Mouse (Mus musculus): ENCODE data around the gene Fam149b.
A peak's percentile ranks its signal among the peaks of the same experiment; 100 is the strongest.

Fam149b gene

GRCm38 (mm10) chr14:20347991-20348541 lies at the start of gene Fam149b, which contains the start of gene Ecd:
Gene Fam149b, plus strand, starts transcription at chr14:20348162.
Gene Ecd, minus strand, starts transcription at chr14:20348121.
- DNase-seq = peak; percentile 96

DNA sequence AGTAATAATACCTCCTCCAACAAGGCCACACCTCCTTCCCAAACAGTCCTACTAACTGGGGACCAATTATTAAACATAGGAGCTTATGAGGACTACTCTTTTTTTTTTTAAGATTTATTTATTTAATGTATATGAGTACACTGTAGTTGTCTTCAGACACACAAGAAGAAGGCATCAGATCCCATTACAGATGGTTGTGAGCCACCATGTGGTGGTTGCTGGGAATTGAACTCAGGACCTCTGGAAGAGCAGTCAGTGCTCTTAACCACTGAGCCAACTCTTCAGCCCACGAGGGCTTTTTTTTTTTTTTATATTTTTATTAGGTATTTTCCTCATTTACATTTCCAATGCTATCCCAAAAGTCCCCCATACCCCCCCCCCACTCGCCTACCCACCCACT lies 42.9 kb upstream of the Fam149b start:
- DNase-seq = peak; percentile 16 to 17

- DNase-seq = no peak
Observed at GRCm38 (mm10) chr14:20315137-20315536, 32.8 kb upstream of the Fam149b start.

- peak; percentile 59 to 66 for DNase-seq
Observed at GRCm38 (mm10) chr14:20319420-20319819, 28.5 kb upstream of the Fam149b start.

- DNase-seq = no peak
Observed at GRCm38 (mm10) chr14:20324196-20324595, 23.8 kb upstream of the Fam149b start.

GRCm38 (mm10) chr14:20328474-20328873 lies 19.5 kb upstream of the Fam149b start:
- DNase-seq = peak in 1 of 2 experiments; percentile 19

GRCm38 (mm10) chr14:20331316-20331715 lies 16.6 kb upstream of the Fam149b start:
- DNase-seq = no peak

- no peak for DNase-seq
Observed at GRCm38 (mm10) chr14:20339415-20339814, 8.5 kb upstream of the Fam149b start.

DNA sequence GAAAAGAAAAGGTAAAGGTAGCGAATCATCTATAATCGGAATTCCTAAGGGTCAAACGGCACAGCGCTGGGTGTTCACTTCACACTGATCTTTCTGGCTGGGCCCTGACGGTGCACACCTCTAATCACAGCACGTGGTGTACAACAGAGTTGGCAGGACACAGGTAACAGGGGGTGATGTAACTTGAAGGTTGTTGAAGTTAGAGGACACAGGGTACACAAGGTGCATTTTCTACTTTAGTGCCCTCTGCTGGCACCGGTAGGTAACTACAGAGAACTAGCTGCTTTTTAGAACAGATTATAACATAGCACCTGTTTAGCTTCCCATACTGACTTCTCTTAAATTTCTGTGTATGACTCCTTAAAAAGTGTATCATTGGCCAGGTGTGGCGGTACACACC lies 7.8 kb upstream of the Fam149b start:
- DNase-seq = peak; percentile 27 to 31

- DNase-seq = no peak
Observed at GRCm38 (mm10) chr14:20340866-20341265, 7.1 kb upstream of the Fam149b start.

DNA sequence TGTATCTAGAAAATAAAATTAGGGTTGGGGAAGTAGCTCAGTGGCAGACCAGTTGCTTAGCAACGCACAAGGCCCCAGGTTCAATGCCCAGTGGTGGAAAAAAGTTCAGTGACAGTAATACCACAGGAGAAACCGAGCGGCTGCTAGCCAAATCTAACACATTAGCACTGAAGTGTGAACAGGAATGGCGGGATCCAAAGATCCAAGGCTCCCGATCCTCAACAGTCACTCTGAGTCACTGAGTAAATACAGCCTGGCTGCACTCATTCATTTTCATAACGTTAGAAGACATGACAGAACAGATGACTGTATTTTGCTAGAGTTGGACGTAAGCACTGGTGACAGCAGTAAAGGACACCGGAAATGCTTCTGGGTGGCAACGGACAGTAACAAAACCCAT lies 2.1 kb upstream of the Fam149b start:
- DNase-seq = peak in 1 of 2 experiments; percentile 5

GRCm38 (mm10) chr14:20347441-20347990 lies 446 bp upstream of the Fam149b start:
- no peak for DNase-seq

GRCm38 (mm10) chr14:20363230-20363629 lies 15.3 kb downstream of the Fam149b start:
- DNase-seq = no peak

GRCm38 (mm10) chr14:20368271-20368670 lies 20.3 kb downstream of the Fam149b start:
- DNase-seq = no peak

DNA sequence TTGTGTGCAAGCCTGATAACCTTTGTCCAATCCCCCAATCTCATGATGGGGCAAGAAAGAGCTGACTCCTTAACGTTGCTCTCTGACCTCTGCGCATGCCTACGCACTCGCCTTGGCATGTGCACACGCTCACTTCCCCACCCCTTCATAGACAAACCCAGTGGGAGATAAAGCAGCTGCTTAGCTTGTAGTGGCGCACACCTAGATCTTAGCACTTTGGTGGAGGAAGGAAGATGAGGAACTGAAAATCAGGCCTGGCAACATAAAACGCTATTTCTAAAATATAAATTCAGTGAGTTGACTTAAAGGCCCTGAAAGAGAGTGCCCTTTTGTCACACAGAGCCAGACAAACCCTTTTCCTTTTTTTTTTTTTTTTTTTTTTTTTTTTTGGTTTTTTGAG lies 22.8 kb downstream of the Fam149b start:
- DNase-seq = no peak

DNA sequence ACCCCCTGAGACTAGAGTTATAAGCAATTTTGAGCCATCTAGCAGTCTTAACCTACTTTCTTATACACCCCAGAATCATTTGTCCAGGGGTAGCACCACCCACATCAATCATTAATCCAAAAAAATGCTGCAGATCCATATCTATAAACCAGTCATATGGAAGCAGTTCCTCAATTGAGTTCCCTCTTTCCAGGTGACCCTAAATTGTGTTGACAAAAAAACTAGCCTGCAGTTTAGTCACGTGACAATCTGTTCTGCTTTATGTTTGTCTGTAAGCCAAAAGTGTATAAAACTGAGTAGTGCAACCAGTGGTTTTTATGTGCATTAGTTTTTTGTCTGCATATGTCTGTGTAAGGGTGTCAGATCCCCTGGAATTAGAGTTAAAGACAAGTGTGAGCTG lies 23.9 kb downstream of the Fam149b start:
- no peak for DNase-seq

DNA sequence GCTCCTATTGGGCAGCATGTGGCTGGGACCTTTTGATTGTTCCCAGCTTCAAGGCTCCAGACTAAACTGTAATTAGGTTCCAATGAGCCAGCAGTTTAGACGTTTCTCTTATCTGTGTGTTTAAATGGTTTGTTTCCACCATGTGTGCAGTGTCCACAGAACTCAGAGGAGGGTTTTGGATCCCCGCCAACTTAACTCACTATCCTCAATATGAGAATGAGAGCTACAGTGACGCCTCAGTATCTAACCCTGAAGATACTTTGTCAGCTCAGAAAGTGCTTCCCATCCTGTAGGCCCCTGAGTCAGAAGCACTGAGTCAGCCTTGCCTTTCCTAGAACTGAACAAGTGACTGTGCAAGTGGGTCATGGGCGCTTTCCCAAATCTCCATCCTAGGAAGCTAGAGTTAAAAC lies 29.2 kb downstream of the Fam149b start:
- peak in 1 of 2 experiments; percentile 27 for DNase-seq

- peak; percentile 57 to 68 for DNase-seq
Observed at GRCm38 (mm10) chr14:20378313-20379061, 30.5 kb downstream of the Fam149b start.

- DNase-seq = no peak
Observed at GRCm38 (mm10) chr14:20379087-20379640, 31.2 kb downstream of the Fam149b start.

GRCm38 (mm10) chr14:20379753-20380430 lies 31.9 kb downstream of the Fam149b start:
- DNase-seq = no peak

DNA sequence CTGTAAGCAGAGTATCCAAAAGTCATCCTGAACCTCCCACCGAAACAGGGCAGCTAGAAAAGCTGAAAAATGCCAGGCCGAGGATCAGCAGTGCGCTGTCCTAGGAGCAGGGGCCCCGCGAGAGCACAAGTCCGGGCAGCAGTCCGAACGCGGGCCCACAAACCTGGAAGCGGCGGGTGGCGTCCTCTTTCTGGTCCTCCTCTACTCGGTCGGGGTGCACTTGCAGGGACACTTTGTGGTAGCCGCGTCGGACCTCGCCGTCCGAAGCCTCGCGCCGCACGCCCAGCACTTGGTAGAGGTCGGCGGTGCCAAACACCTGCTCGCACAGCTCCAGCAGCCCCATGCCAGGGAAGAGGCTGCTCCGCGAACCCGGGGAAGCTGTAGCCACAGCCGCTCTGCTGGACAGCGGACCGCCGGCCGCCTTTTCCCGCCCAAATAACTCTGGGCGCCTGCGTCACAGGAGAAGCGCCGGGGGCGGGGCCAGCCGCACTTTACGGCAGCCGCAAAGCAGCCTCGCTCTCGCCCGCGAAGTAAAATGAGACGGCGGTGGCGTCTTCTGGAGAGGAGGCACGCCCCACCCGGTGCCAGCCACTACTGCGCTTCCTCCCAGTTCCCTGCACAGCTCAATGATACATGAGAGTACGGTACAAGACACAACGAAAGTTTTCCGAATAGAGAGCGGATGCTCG lies 40.6 kb downstream of the Fam149b start, which contains the start of gene Dnajc9:
Gene Dnajc9, minus strand, starts transcription at position 470 of the 689 bp plus-strand sequence.
- DNase-seq = peak; percentile 97 to 98

- DNase-seq = no peak
Observed at GRCm38 (mm10) chr14:20389446-20390079, 41.6 kb downstream of the Fam149b start.
